Comparison of ENCODE assay signal across 22 mouse cellular contexts in genomic region chr13:56142382-56143150, GRCm38 (mm10). TPM values are rescaled to one million over a fixed set of nuclear protein-coding genes. Genes with fewer than 3 reads are reported as not detected.
DNase-seq lines count a peak whose midpoint lies in the region; ATAC-seq and TF ChIP-seq lines count a peak whose summit lies in the region.
"Had no signal": no experiment of that assay in that cellular context is flagged by ENCODE, and none has a peak within 500 bp of the region (broad histone marks: within the 10 kb centered on the region; RNA-seq: fewer than 3 reads in every experiment).

No protein-coding gene starts in this region.

- peak; percentile 35 for ATAC-seq in CD4-positive, CD25-positive, alpha-beta regulatory T cell, adult 4 months
- ATAC-seq in intestine, embryonic 15.5 days, result peak; percentile 57
- 0 out of 2 replicates have a peak, but pooled peaks have one; percentile 37 for ATAC-seq in megakaryocyte, adult 5-6 weeks (ENCODE audit: poor library complexity, severe bottlenecking)
- ATAC-seq: forebrain, embryonic 13.5 days; midbrain, embryonic 16.5 days had no signal

- H3K4me1 ChIP-seq in E14TG2a.4 (replicated peaks; ENCODE audit: low read depth, low read length), result peaks cover 88% of the 10 kb centered on the region
- peaks cover 10% of the 10 kb centered on the region for H3K4me1 ChIP-seq in intestine, embryonic 15.5 days (replicated peaks)
- H3K4me1 ChIP-seq: hindbrain, embryonic 13.5 days had no signal

- peaks cover 9% of the 10 kb centered on the region; the same call in 1 of the 2 replicates for H3K27me3 ChIP-seq in E14TG2a.4 (ENCODE audit: insufficient read depth, low read length)
- no peaks in the 10 kb centered on the region for H3K27me3 ChIP-seq in intestine, embryonic 15.5 days (replicated peaks)
- H3K27me3 ChIP-seq: embryonic facial prominence, embryonic 12.5 days; heart, embryonic 13.5 days; liver, embryonic 13.5 days had no signal

- H3K27ac ChIP-seq in intestine, embryonic 15.5 days, result no peak overlapping the region
- H3K27ac ChIP-seq: embryonic facial prominence, embryonic 12.5 days; forebrain, embryonic 13.5 days; heart, embryonic 13.5 days; hindbrain, embryonic 13.5 days; liver, embryonic 13.5 days had no signal

- 29% methylated on average over 11 of the region's 11 CpGs for WGBS in intestine, embryonic 15.5 days

- no peaks in the 10 kb centered on the region for H3K36me3 ChIP-seq in E14TG2a.4 (ENCODE audit: insufficient read depth, low read length)
- H3K36me3 ChIP-seq in intestine, embryonic 15.5 days, result no peaks in the 10 kb centered on the region
- H3K36me3 ChIP-seq: embryonic facial prominence, embryonic 12.5 days; heart, embryonic 13.5 days; hindbrain, embryonic 13.5 days; liver, embryonic 13.5 days had no signal

- DNase-seq in testis, postnatal 14 days (ENCODE audit: low spot score), result no peak
- DNase-seq in thymus, postnatal 25 days, result no peak
- DNase-seq in thymus, postnatal 36 days, result no peak
- DNase-seq: adrenal gland, postnatal 14 days; cerebellum, adult 2 months; cerebellum, postnatal 25 days; kidney, adult 9 months; kidney, postnatal 14 days; layer of hippocampus, postnatal 36 days; liver, embryonic 13.5 days; lung, embryonic 14.5 days had no signal

- H3K4me2 ChIP-seq in intestine, embryonic 15.5 days (replicated peaks), result no peak overlapping the region
- H3K4me2 ChIP-seq: embryonic facial prominence, embryonic 12.5 days; forebrain, embryonic 13.5 days; heart, embryonic 13.5 days; hindbrain, embryonic 13.5 days; liver, embryonic 13.5 days; lung, embryonic 14.5 days had no signal

- H3K9ac ChIP-seq in intestine, embryonic 15.5 days, result no peak overlapping the region
- H3K9ac ChIP-seq: embryonic facial prominence, embryonic 12.5 days; forebrain, embryonic 13.5 days; heart, embryonic 13.5 days; hindbrain, embryonic 13.5 days; liver, embryonic 13.5 days; lung, embryonic 14.5 days had no signal

- H3K9me3 ChIP-seq in E14TG2a.4 (ENCODE audit: low read length), result no peaks in the 10 kb centered on the region
- no peaks in the 10 kb centered on the region for H3K9me3 ChIP-seq in intestine, embryonic 15.5 days
- H3K9me3 ChIP-seq: embryonic facial prominence, embryonic 12.5 days; forebrain, embryonic 13.5 days; heart, embryonic 13.5 days; hindbrain, embryonic 13.5 days; liver, embryonic 13.5 days had no signal

- peak overlapping the region; percentile 57 for H3K4me3 ChIP-seq in E14TG2a.4 (replicated peaks; ENCODE audit: low read length)
- H3K4me3 ChIP-seq in intestine, embryonic 15.5 days (replicated peaks), result no peak overlapping the region
- H3K4me3 ChIP-seq: embryonic facial prominence, embryonic 12.5 days; forebrain, embryonic 13.5 days; heart, embryonic 13.5 days; hindbrain, embryonic 13.5 days; liver, embryonic 13.5 days; myocyte had no signal

- TF ChIP-seq CTCF in E14TG2a.4 (conservative IDR thresholded peaks at IDR 0.05; ENCODE audit: low read length), result no peak

RNA-seq across cellular contexts. Expression of gene H2afy, which starts 6.4 kb away (rescaled TPM):
- 100 to 1,000 TPM; 106 to 135 TPM for polyA plus RNA-seq in CD4-positive, CD25-positive, alpha-beta regulatory T cell, adult 4 months (2017; shearing (Covaris generic))
- 297 and 322 TPM in 2 replicates for polyA plus RNA-seq in intestine, embryonic 15.5 days (2015; fragmentation: Nextera tagmentation; extraction: Ambion mirVana)
- total RNA-seq in megakaryocyte, adult 5-6 weeks (2015), result 304 and 326 TPM in 2 replicates
- total RNA-seq in megakaryocyte, adult 5-6 weeks (2017), result 669 and 674 TPM in 2 replicates

RNA-seq across cellular contexts. Expression of gene Tifab, which starts 36.1 kb away (rescaled TPM):
- polyA plus RNA-seq in CD4-positive, CD25-positive, alpha-beta regulatory T cell, adult 4 months (2017; shearing (Covaris generic)), result under 1 TPM in 1 of 2 experiments, not detected in 1; 0.22 TPM
- polyA plus RNA-seq in intestine, embryonic 15.5 days (2015; fragmentation: Nextera tagmentation; extraction: Ambion mirVana), result 4.1 and 4.5 TPM in 2 replicates
- total RNA-seq in megakaryocyte, adult 5-6 weeks (2015), result 161 and 168 TPM in 2 replicates
- 230 and 238 TPM in 2 replicates for total RNA-seq in megakaryocyte, adult 5-6 weeks (2017)
- polyA plus RNA-seq: C2C12, myocyte had no signal
